Mouse (Mus musculus) limb, embryonic 14.5 days (tissue): ENCODE data around the gene Aim2. TPM values are rescaled to one million over a fixed set of nuclear protein-coding genes. Genes with fewer than 3 reads are reported as not detected.

ENCODE experiments used
- ATAC-seq: fragments of 200-750 bp; cut with Nextera tagmentation; 2 replicates; pipeline ENCODE4 v1.8.0; 2017; ENCODE audit warnings: low read depth, moderate number of reproducible peaks, moderate TSS enrichment; ENCODE audit not compliant: low FRiP score
- DNase-seq: peaks from one replicate; pipeline ENCODE4 v3.0.0-alpha.2; 2015; ENCODE audit warnings: low spot score
- H3K27ac ChIP-seq: fragments of 300-500 bp; sonication (generic); replicated peaks from 2 replicates; pipeline ENCODE4 v1.5.1; 2014; ENCODE audit warnings: low read depth, mild to moderate bottlenecking, low read length, moderate library complexity, mixed read lengths
- H3K27me3 ChIP-seq: fragments of 300-500 bp; sonication (generic); 2 replicates; pipeline ENCODE4 v1.6.1; 2014; ENCODE audit warnings: low read length, mixed read lengths; ENCODE audit not compliant: control insufficient read depth, insufficient read depth
- H3K36me3 ChIP-seq: fragments of 300-500 bp; sonication (generic); 2 replicates; pipeline ENCODE4 v1.6.1; 2014; ENCODE audit warnings: mild to moderate bottlenecking, low read length, moderate library complexity, mixed read lengths; ENCODE audit not compliant: control insufficient read depth, insufficient read depth
- H3K4me1 ChIP-seq: fragments of 300-500 bp; sonication (generic); 2 replicates; pipeline ENCODE4 v1.6.1; 2014; ENCODE audit warnings: antibody characterized with exemption, low read length, mixed read lengths; ENCODE audit not compliant: control insufficient read depth, insufficient read depth
- H3K4me2 ChIP-seq: fragments of 300-500 bp; sonication (generic); replicated peaks from 2 replicates; pipeline ENCODE4 v1.6.1; 2014; ENCODE audit warnings: low read depth, mild to moderate bottlenecking, low read length, moderate library complexity; ENCODE audit not compliant: severe bottlenecking
- H3K4me3 ChIP-seq: fragments of 300-500 bp; sonication (generic); replicated peaks from 2 replicates; pipeline ENCODE4 v1.5.1; 2014; ENCODE audit warnings: low read length
- H3K9ac ChIP-seq: fragments of 300-500 bp; sonication (generic); 2 replicates; pipeline ENCODE4 v1.6.1; 2014; ENCODE audit warnings: mild to moderate bottlenecking, low read depth, low read length, moderate library complexity; ENCODE audit not compliant: severe bottlenecking
- H3K9me3 ChIP-seq: fragments of 300-500 bp; sonication (generic); 2 replicates; pipeline ENCODE4 v1.6.1; 2016; ENCODE audit warnings: low read length; ENCODE audit not compliant: control insufficient read depth
- POLR2A ChIP-seq: fragments of 200-500 bp; IDR thresholded peaks from 2 replicates; pipeline ENCODE4 v1.8.0; 2012; ENCODE audit warnings: inconsistent platforms, mild to moderate bottlenecking, moderate library complexity, borderline replicate concordance; ENCODE audit not compliant: insufficient read depth, insufficient read length; ENCODE audit errors: extremely low read depth
- WGBS: fragments of 180-500 bp; shearing (Covaris S2); extraction: QIAGEN DNeasy Blood & Tissue Kit; methylation state at CpG from one replicate; pipeline ENCODE4 v1.1.7; 2014; 5-methylcytosine and 5-hydroxymethylcytosine counted together
- polyA plus RNA-seq, 2 experiments: library from polyadenylated mRNA; depleted of rRNA in 1 of 2; stranded (reverse) in 1 of 2; unstranded in 1 of 2; fragments of >200 nt; fragmentation: Nextera tagmentation in 1 of 2; extraction: Ambion mirVana in 1 of 2; gene quantifications; 2 replicates each; pipeline versions ENCODE4 v1.2.1 to v1.2.3; 2012 to 2014

The Aim2 gene
- polyA plus RNA-seq, 2 experiments = 0.80 to 1.1 TPM

- H3K4me3 ChIP-seq = no peak overlapping the region
- H3K27me3 ChIP-seq = no peaks in the 10 kb centered on the region
- no peak for ATAC-seq
- no peak for DNase-seq
- no peaks in the 10 kb centered on the region for H3K36me3 ChIP-seq
- TF ChIP-seq POLR2A = no peak
- WGBS = 34% methylated on average over 4 of the region's 4 CpGs
- no peak overlapping the region for H3K27ac ChIP-seq
- no peak overlapping the region for H3K4me2 ChIP-seq
- no peaks in the 10 kb centered on the region for H3K9me3 ChIP-seq
- no peaks in the 10 kb centered on the region for H3K4me1 ChIP-seq
- no peak overlapping the region for H3K9ac ChIP-seq
Observed at GRCm38 (mm10) chr1:173357799-173358198, 7.1 kb downstream of the Aim2 start.

GRCm38 (mm10) chr1:173359590-173360290 is 9.1 kb downstream of the Aim2 start:
- no peak overlapping the region for H3K27ac ChIP-seq
- 72% methylated on average over 4 of the region's 4 CpGs for WGBS
- H3K9ac ChIP-seq = no peak overlapping the region
- no peaks in the 10 kb centered on the region for H3K27me3 ChIP-seq
- no peak for TF ChIP-seq POLR2A
- ATAC-seq = no peak
- no peak overlapping the region for H3K4me2 ChIP-seq
- DNase-seq = no peak
- no peaks in the 10 kb centered on the region for H3K9me3 ChIP-seq
- H3K4me1 ChIP-seq = no peaks in the 10 kb centered on the region
- no peaks in the 10 kb centered on the region for H3K36me3 ChIP-seq
- H3K4me3 ChIP-seq = no peak overlapping the region

DNA sequence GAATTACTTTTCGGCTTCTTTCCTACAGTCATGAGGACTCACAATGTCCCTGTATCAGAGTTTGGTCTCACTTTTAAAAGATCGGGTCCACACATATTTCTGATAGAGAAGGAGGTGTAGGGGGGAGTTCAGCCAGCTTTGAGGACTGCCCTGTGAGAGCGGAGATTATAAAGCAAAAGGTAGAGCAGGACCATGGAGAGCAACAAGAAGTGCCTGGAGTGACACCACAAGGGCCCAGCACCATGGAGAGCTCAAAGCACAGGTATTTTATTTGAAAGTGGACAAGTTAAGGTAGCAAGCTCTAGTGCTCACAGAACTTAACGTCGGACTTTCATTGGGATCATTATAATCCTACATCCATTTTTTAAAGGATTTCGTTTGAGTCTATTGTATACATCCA is 11.0 kb downstream of the Aim2 start:
- H3K27ac ChIP-seq = no peak overlapping the region
- no peak for TF ChIP-seq POLR2A
- WGBS = 26% methylated on average over 6 of the region's 6 CpGs
- no peaks in the 10 kb centered on the region for H3K9me3 ChIP-seq
- H3K4me3 ChIP-seq = no peak overlapping the region
- H3K4me1 ChIP-seq = peaks cover 1% of the 10 kb centered on the region; the same call in 1 of the 2 replicates
- H3K27me3 ChIP-seq = peaks cover 14% of the 10 kb centered on the region
- DNase-seq (peak; percentile 87), ATAC-seq (peak; percentile 47; the same call in 1 of the 2 replicates)
- no peak overlapping the region for H3K4me2 ChIP-seq
- no peak overlapping the region for H3K9ac ChIP-seq
- no peaks in the 10 kb centered on the region for H3K36me3 ChIP-seq

DNA sequence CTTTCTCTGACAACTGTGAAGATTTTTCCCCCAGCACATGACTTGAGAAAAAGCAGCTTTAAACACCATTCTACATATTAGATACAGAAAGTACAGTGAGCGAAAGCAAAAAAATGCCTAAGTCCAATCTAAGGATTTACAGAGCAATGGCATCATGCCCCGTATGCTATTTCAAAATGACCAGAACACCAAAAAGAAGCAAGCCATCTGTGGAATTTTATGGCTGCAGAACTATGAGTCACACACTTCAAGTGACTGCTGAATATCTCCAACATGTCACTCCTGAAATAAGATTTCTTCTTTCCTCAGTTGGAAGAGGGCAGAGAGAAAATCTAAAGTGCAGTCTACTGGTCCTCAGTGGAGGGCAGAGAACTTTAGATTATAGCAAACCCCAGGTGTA is 12.8 kb downstream of the Aim2 start:
- TF ChIP-seq POLR2A = no peak
- Histone ChIP-seq H3K4me2 (no peak overlapping the region), H3K9me3 (no peaks in the 10 kb centered on the region), H3K4me3 (no peak overlapping the region), H3K4me1 (peaks cover 13% of the 10 kb centered on the region), H3K27me3 (peaks cover 29% of the 10 kb centered on the region), H3K9ac (no peak overlapping the region), H3K27ac (no peak overlapping the region), H3K36me3 (no peaks in the 10 kb centered on the region)
- WGBS = 81% methylated on average over 2 of the region's 2 CpGs
- DNase-seq (no peak), ATAC-seq (no peak)

GRCm38 (mm10) chr1:173364125-173364800 is 13.6 kb downstream of the Aim2 start:
- 74% methylated on average over 4 of the region's 4 CpGs for WGBS
- Histone ChIP-seq H3K27ac (no peak overlapping the region), H3K9me3 (no peaks in the 10 kb centered on the region)

More at GRCm38 (mm10) chr1:173364125-173364800, 13.6 kb downstream of the Aim2 start:
- H3K4me3 ChIP-seq = no peak overlapping the region
- H3K9ac ChIP-seq = no peak overlapping the region
- TF ChIP-seq POLR2A = no peak
- no peak overlapping the region for H3K4me2 ChIP-seq
- H3K27me3 ChIP-seq = peaks cover 32% of the 10 kb centered on the region
- no peak for ATAC-seq
- no peak for DNase-seq
- H3K4me1 ChIP-seq = peaks cover 13% of the 10 kb centered on the region
- H3K36me3 ChIP-seq = no peaks in the 10 kb centered on the region
